Mouse (Mus musculus) G1E (cell line): ENCODE data around the gene Clasp1.

Experiments
- CTCF ChIP-seq: IDR thresholded peaks from 2 replicates; pipeline ENCODE4 v1.5.1; 2012; ENCODE audit warnings: low read depth, low read length, inconsistent platforms, mixed read lengths
- GATA1 ChIP-seq: IDR thresholded peaks from 2 replicates; pipeline ENCODE4 v1.6.1; 2012; ENCODE audit warnings: borderline replicate concordance, low read length, inconsistent platforms, mixed read lengths
- POLR2AphosphoS5 ChIP-seq: IDR thresholded peaks from 2 replicates; pipeline ENCODE4 v1.6.1; 2012; ENCODE audit warnings: low read depth, low read length, inconsistent platforms; ENCODE audit not compliant: insufficient replicate concordance
- TAL1 ChIP-seq: conservative IDR thresholded peaks from 2 replicates; pipeline ENCODE4 v1.6.1; 2012; ENCODE audit warnings: low read depth, low read length, inconsistent platforms, mixed read lengths

- TF ChIP-seq CTCF (no peak), GATA1 (no peak), POLR2AphosphoS5 (no peak), TAL1 (no peak)
Observed at GRCm38 (mm10) chr1:118531259-118531658, 142.4 kb downstream of the Clasp1 start.
